In the genomic region with DNA sequence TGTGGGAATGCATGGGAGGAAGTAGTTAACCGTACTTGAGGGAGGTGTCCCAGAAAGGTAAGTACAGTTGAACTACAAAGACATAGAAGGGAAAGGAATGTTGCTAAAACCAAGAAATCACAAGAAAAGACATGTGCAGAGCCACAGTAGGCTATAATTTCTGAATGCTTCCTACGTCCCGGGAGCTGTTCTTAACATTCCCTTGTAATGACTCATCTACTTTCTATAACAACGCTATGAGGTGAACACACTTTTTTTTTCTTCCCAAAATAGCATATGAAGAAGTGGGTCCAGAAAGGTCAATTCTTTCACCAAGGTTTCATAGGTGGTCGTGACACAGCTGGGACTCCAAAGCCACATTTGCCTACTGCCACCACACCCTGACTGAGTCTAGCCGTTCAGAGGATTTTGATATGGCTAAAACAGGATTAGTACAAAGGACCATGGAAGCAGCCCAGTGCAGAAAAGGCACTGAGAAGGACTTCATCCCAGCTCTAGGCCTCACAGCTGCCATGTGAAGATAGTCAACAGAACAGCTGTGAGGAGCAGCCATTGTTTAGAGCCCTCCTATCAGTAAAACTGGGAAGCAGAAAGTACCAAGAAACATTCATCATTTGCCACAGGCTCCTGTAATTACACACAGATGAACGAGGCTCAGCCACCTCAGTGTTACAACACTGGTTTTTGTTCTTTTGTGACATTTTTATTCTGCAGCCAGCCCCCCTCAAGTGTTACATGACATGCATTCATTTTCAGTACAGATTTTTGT, we compare ENCODE assay signal across 15 mouse cellular contexts.
DNase-seq lines count a peak whose midpoint lies in the region; ATAC-seq and TF ChIP-seq lines count a peak whose summit lies in the region.
"Had no signal": no experiment of that assay in that cellular context is flagged by ENCODE, and none has a peak within 500 bp of the region (broad histone marks: within the 10 kb centered on the region; RNA-seq: fewer than 3 reads in every experiment).

No protein-coding gene starts in this region.

- TF ChIP-seq CTCF in hindbrain, postnatal 0 days (IDR thresholded peaks at IDR 0.05; ENCODE audit: low read depth) = no peak

- H3K9me3 ChIP-seq in embryonic facial prominence, embryonic 14.5 days (ENCODE audit: control insufficient read depth, low read length) = no peaks in the 10 kb centered on the region
- H3K9me3 ChIP-seq in heart, embryonic 13.5 days = no peaks in the 10 kb centered on the region
- no peaks in the 10 kb centered on the region for H3K9me3 ChIP-seq in limb, embryonic 14.5 days (ENCODE audit: control insufficient read depth, low read length)
- H3K9me3 ChIP-seq in hindbrain, postnatal 0 days (ENCODE audit: low read length) = no peaks in the 10 kb centered on the region
- H3K9me3 ChIP-seq: hindbrain, embryonic 10.5 days had no signal

- no peak for DNase-seq in frontal cortex, postnatal 14 days (ENCODE audit: low spot score in 2 of 2)
- DNase-seq in embryonic facial prominence, embryonic 14.5 days (ENCODE audit: low spot score) = peak; percentile 71
- peak; percentile 42 for DNase-seq in limb, embryonic 14.5 days (ENCODE audit: low spot score)
- DNase-seq in gastrocnemius, postnatal 10 days = no peak
- DNase-seq in hindbrain, postnatal 0 days (ENCODE audit: low spot score) = no peak
- DNase-seq in frontal cortex, postnatal 36 days (ENCODE audit: low spot score in 2 of 2) = no peak
- DNase-seq: adrenal gland, postnatal 14 days; cerebellum, adult 11 months; kidney, adult 9 months; liver had no signal

- H3K4me1 ChIP-seq in embryonic facial prominence, embryonic 14.5 days (ENCODE audit: control insufficient read depth, insufficient read depth, low read length) = peaks cover 11% of the 10 kb centered on the region; the same call in 1 of the 2 replicates
- H3K4me1 ChIP-seq in heart, embryonic 13.5 days = peaks cover 22% of the 10 kb centered on the region
- H3K4me1 ChIP-seq in limb, embryonic 14.5 days (ENCODE audit: control insufficient read depth, insufficient read depth, low read length) = peaks cover 9% of the 10 kb centered on the region
- H3K4me1 ChIP-seq in hindbrain, postnatal 0 days (ENCODE audit: insufficient read depth, low read length) = no peaks in the 10 kb centered on the region
- H3K4me1 ChIP-seq: hindbrain, embryonic 10.5 days had no signal

- no peak for TF ChIP-seq POLR2A in limb, embryonic 14.5 days (IDR thresholded peaks at IDR 0.05; ENCODE audit: borderline replicate concordance, extremely low read depth, insufficient read depth, insufficient read length)

- no peak overlapping the region for H3K9ac ChIP-seq in embryonic facial prominence, embryonic 14.5 days (ENCODE audit: low read depth, low read length)
- no peak overlapping the region for H3K9ac ChIP-seq in heart, embryonic 13.5 days
- H3K9ac ChIP-seq in limb, embryonic 14.5 days (ENCODE audit: low read depth, low read length, severe bottlenecking) = no peak overlapping the region
- H3K9ac ChIP-seq in hindbrain, postnatal 0 days (replicated peaks; ENCODE audit: low read length) = no peak overlapping the region

- H3K4me2 ChIP-seq in embryonic facial prominence, embryonic 14.5 days (ENCODE audit: low read depth, low read length) = no peak overlapping the region
- 0 out of 2 replicates have a peak overlapping the region, but pooled peaks have one; percentile 12 for H3K4me2 ChIP-seq in heart, embryonic 13.5 days
- H3K4me2 ChIP-seq in limb, embryonic 14.5 days (replicated peaks; ENCODE audit: low read depth, low read length, severe bottlenecking) = no peak overlapping the region
- H3K4me2 ChIP-seq in hindbrain, postnatal 0 days (ENCODE audit: low read depth, low read length) = no peak overlapping the region

- H3K36me3 ChIP-seq in embryonic facial prominence, embryonic 14.5 days (ENCODE audit: control insufficient read depth, insufficient read depth, low read length) = no peaks in the 10 kb centered on the region
- no peaks in the 10 kb centered on the region for H3K36me3 ChIP-seq in heart, embryonic 13.5 days
- no peaks in the 10 kb centered on the region for H3K36me3 ChIP-seq in limb, embryonic 14.5 days (ENCODE audit: control insufficient read depth, insufficient read depth, low read length)
- H3K36me3 ChIP-seq in hindbrain, postnatal 0 days (ENCODE audit: insufficient read depth, low read length) = no peaks in the 10 kb centered on the region
- H3K36me3 ChIP-seq: hindbrain, embryonic 10.5 days had no signal

- WGBS in embryonic facial prominence, embryonic 14.5 days = 41% methylated on average over 7 of the region's 7 CpGs
- 25% methylated on average over 7 of the region's 7 CpGs for WGBS in heart, embryonic 13.5 days
- 24% methylated on average over 7 of the region's 7 CpGs for WGBS in limb, embryonic 14.5 days
- 78% methylated on average over 7 of the region's 7 CpGs for WGBS in hindbrain, postnatal 0 days

- peak; percentile 70 for ATAC-seq in frontal cortex, adult (ENCODE audit: low TSS enrichment)
- ATAC-seq in embryonic facial prominence, embryonic 14.5 days (ENCODE audit: low read depth) = peak; percentile 57; the same call in 1 of the 2 replicates
- ATAC-seq in heart, embryonic 13.5 days (ENCODE audit: extremely low read depth, insufficient number of reproducible peaks, low FRiP score, low TSS enrichment) = no peak
- peak; percentile 68 for ATAC-seq in limb, embryonic 14.5 days (ENCODE audit: low FRiP score, low read depth)
- ATAC-seq in hindbrain, postnatal 0 days = no peak

- H3K4me3 ChIP-seq in embryonic facial prominence, embryonic 14.5 days (ENCODE audit: low read depth, low read length) = no peak overlapping the region
- H3K4me3 ChIP-seq in heart, embryonic 13.5 days = no peak overlapping the region
- no peak overlapping the region for H3K4me3 ChIP-seq in limb, embryonic 14.5 days (replicated peaks; ENCODE audit: low read length)
- no peak overlapping the region for H3K4me3 ChIP-seq in hindbrain, postnatal 0 days (ENCODE audit: low read length)
- H3K4me3 ChIP-seq: hindbrain, embryonic 10.5 days had no signal

- H3K27me3 ChIP-seq in embryonic facial prominence, embryonic 14.5 days (replicated peaks; ENCODE audit: control insufficient read depth, insufficient read depth, low read length) = no peaks in the 10 kb centered on the region
- H3K27me3 ChIP-seq in heart, embryonic 13.5 days (replicated peaks) = no peaks in the 10 kb centered on the region
- H3K27me3 ChIP-seq in limb, embryonic 14.5 days (ENCODE audit: control insufficient read depth, insufficient read depth, low read length) = no peaks in the 10 kb centered on the region
- no peaks in the 10 kb centered on the region for H3K27me3 ChIP-seq in hindbrain, postnatal 0 days (ENCODE audit: insufficient read depth, low read length)
- H3K27me3 ChIP-seq: CH12.LX had no signal

- peak overlapping the region; percentile 67 for H3K27ac ChIP-seq in embryonic facial prominence, embryonic 14.5 days (replicated peaks; ENCODE audit: low read depth, low read length)
- H3K27ac ChIP-seq in heart, embryonic 13.5 days (replicated peaks) = peak overlapping the region; percentile 76
- H3K27ac ChIP-seq in limb, embryonic 14.5 days (replicated peaks; ENCODE audit: low read depth, low read length) = no peak overlapping the region
- no peak overlapping the region for H3K27ac ChIP-seq in hindbrain, postnatal 0 days
- H3K27ac ChIP-seq: hindbrain, embryonic 10.5 days; macrophage had no signal

Comparison
In these comparisons a context has a peak if more than half of its experiments do, and no peak if none do; other contexts are left out.
1. ATAC-seq: peak in frontal cortex, adult (single experiment), embryonic facial prominence, embryonic 14.5 days (single experiment) and limb, embryonic 14.5 days (single experiment); none in heart, embryonic 13.5 days (single experiment) and hindbrain, postnatal 0 days (single experiment).
2. DNase-seq: peak in embryonic facial prominence, embryonic 14.5 days (single experiment) and limb, embryonic 14.5 days (single experiment); none in frontal cortex, postnatal 14 days (0 of 2), gastrocnemius, postnatal 10 days (single experiment), hindbrain, postnatal 0 days (single experiment) and frontal cortex, postnatal 36 days (0 of 2).
3. H3K27ac ChIP-seq: peak in embryonic facial prominence, embryonic 14.5 days (single experiment) and heart, embryonic 13.5 days (single experiment); none in limb, embryonic 14.5 days (single experiment) and hindbrain, postnatal 0 days (single experiment).